Mouse (Mus musculus) limb, embryonic 15.5 days (tissue): ENCODE results near the gene Guf1. TPM values are rescaled to one million over a fixed set of nuclear protein-coding genes. Genes with fewer than 3 reads are reported as not detected.

Source experiments
- ATAC-seq: fragments of 200-750 bp; cut with Nextera tagmentation; 2 replicates; pipeline ENCODE4 v1.8.0; 2017; ENCODE audit warnings: low read depth, moderate TSS enrichment; ENCODE audit not compliant: insufficient number of reproducible peaks, low FRiP score, low TSS enrichment
- H3K27ac ChIP-seq: fragments of 300-500 bp; sonication (generic); 2 replicates; pipeline ENCODE4 v1.5.1; 2015; ENCODE audit warnings: moderate library complexity, mild to moderate bottlenecking, inconsistent platforms
- H3K27me3 ChIP-seq: fragments of 300-500 bp; sonication (generic); 2 replicates; pipeline ENCODE4 v1.6.1; 2015; ENCODE audit warnings: inconsistent platforms
- H3K36me3 ChIP-seq: fragments of 300-500 bp; sonication (generic); 2 replicates; pipeline ENCODE4 v1.6.1; 2015; ENCODE audit warnings: inconsistent platforms
- H3K4me1 ChIP-seq: fragments of 300-500 bp; sonication (generic); 2 replicates; pipeline ENCODE4 v1.6.1; 2015; ENCODE audit warnings: inconsistent platforms
- H3K4me2 ChIP-seq: fragments of 300-500 bp; sonication (generic); 2 replicates; pipeline ENCODE4 v1.6.1; 2015; ENCODE audit warnings: mild to moderate bottlenecking, inconsistent platforms
- H3K4me3 ChIP-seq: fragments of 300-500 bp; sonication (generic); 2 replicates; pipeline ENCODE4 v1.5.1; 2015; ENCODE audit warnings: mild to moderate bottlenecking, inconsistent platforms
- H3K9ac ChIP-seq: fragments of 300-500 bp; sonication (generic); 2 replicates; pipeline ENCODE4 v1.6.1; 2015; ENCODE audit warnings: inconsistent platforms
- H3K9me3 ChIP-seq: fragments of 300-500 bp; sonication (generic); 2 replicates; pipeline ENCODE4 v1.6.1; 2016; ENCODE audit warnings: inconsistent platforms
- WGBS: fragments of 180-500 bp; shearing (Covaris S2); methylation state at CpG from one replicate; pipeline ENCODE4 v1.1.7; 2015; 5-methylcytosine and 5-hydroxymethylcytosine counted together
- polyA plus RNA-seq: library from polyadenylated mRNA; unstranded; fragments of >200 nt; fragmentation: Nextera tagmentation; extraction: Ambion mirVana; gene quantifications from 2 replicates; pipeline ENCODE4 v1.2.1, GENCODE M21; 2015

Gene Guf1
- polyA plus RNA-seq, 1 experiment from 2014 or later: 43.9 TPM

- no peak for ATAC-seq
- H3K4me3 ChIP-seq: no peak overlapping the region
- no peaks in the 10 kb centered on the region for H3K36me3 ChIP-seq
- no peak overlapping the region for H3K27ac ChIP-seq
- H3K9me3 ChIP-seq: no peaks in the 10 kb centered on the region
- no peak overlapping the region for H3K4me2 ChIP-seq
- no peak overlapping the region for H3K9ac ChIP-seq
- H3K27me3 ChIP-seq: no peaks in the 10 kb centered on the region
- no peaks in the 10 kb centered on the region for H3K4me1 ChIP-seq
Measured at GRCm38 (mm10) chr5:69601027-69601426, 44.3 kb downstream of the Guf1 start.

- Histone ChIP-seq H3K27ac (no peak overlapping the region), H3K9me3 (no peaks in the 10 kb centered on the region), H3K4me2 (no peak overlapping the region), H3K9ac (no peak overlapping the region), H3K4me1 (no peaks in the 10 kb centered on the region), H3K27me3 (no peaks in the 10 kb centered on the region), H3K36me3 (no peaks in the 10 kb centered on the region), H3K4me3 (no peak overlapping the region)
- 12% methylated on average over 4 of the region's 4 CpGs for WGBS
- no peak for ATAC-seq
Measured at GRCm38 (mm10) chr5:69613209-69613796, 56.6 kb downstream of the Guf1 start.

- no peaks in the 10 kb centered on the region for H3K9me3 ChIP-seq
- H3K4me3 ChIP-seq: no peak overlapping the region
- no peak overlapping the region for H3K4me2 ChIP-seq
- H3K27ac ChIP-seq: no peak overlapping the region
- ATAC-seq: no peak
- 74% methylated on average over 1 of the region's 1 CpGs for WGBS
- H3K27me3 ChIP-seq: no peaks in the 10 kb centered on the region
- no peak overlapping the region for H3K9ac ChIP-seq
- H3K4me1 ChIP-seq: no peaks in the 10 kb centered on the region
- H3K36me3 ChIP-seq: no peaks in the 10 kb centered on the region
Measured at GRCm38 (mm10) chr5:69620899-69621298, 64.2 kb downstream of the Guf1 start.

Other genes starting within 250 kb of the Guf1 start
- gene Kctd8, start 215.2 kb upstream of the Guf1 start, polyA plus RNA-seq: 1.5 and 1.8 TPM in 2 replicates
- 0.44 and 2.8 TPM in 2 replicates for gene Yipf7, start 14.3 kb upstream of the Guf1 start, polyA plus RNA-seq
- 43.7 and 44.0 TPM in 2 replicates for gene Gnpda2, start 35.4 kb downstream of the Guf1 start, polyA plus RNA-seq